Mouse (Mus musculus) embryonic facial prominence, embryonic 11.5 days (tissue): ENCODE data around the gene Tmc8. TPM values are rescaled to one million over a fixed set of nuclear protein-coding genes. Genes with fewer than 3 reads are reported as not detected.
A peak's percentile ranks its signal among the peaks of the same experiment; 100 is the strongest.

ENCODE experiments used
- ATAC-seq: fragments of 200-750 bp; cut with Nextera tagmentation; replicated peaks from 2 replicates; pipeline ENCODE4 v1.8.0; 2017; ENCODE audit warnings: low read depth; ENCODE audit not compliant: insufficient number of reproducible peaks, low FRiP score, low TSS enrichment
- DNase-seq: peaks from one replicate; pipeline ENCODE4 v3.0.0-alpha.2; 2015; ENCODE audit warnings: low spot score
- H3K27ac ChIP-seq: fragments of 300-500 bp; sonication (generic); replicated peaks from 2 replicates; pipeline ENCODE4 v1.5.1; 2014; ENCODE audit warnings: mild to moderate bottlenecking, low read depth, low read length, control low read depth
- H3K27me3 ChIP-seq: fragments of 300-500 bp; sonication (generic); 2 replicates; pipeline ENCODE4 v1.6.1; 2014; ENCODE audit warnings: mild to moderate bottlenecking, low read length, moderate library complexity, mixed read lengths; ENCODE audit not compliant: control insufficient read depth, insufficient read depth
- H3K36me3 ChIP-seq: fragments of 300-500 bp; sonication (generic); replicated peaks from 2 replicates; pipeline ENCODE4 v1.6.1; 2014; ENCODE audit warnings: low read depth, mild to moderate bottlenecking, low read length, moderate library complexity, mixed read lengths; ENCODE audit not compliant: control insufficient read depth, insufficient read depth
- H3K4me1 ChIP-seq: fragments of 300-500 bp; sonication (generic); 2 replicates; pipeline ENCODE4 v1.6.1; 2014; ENCODE audit warnings: low read length, mixed read lengths; ENCODE audit not compliant: control insufficient read depth, insufficient read depth
- H3K4me2 ChIP-seq: fragments of 300-500 bp; sonication (generic); 2 replicates; pipeline ENCODE4 v1.6.1; 2014; ENCODE audit warnings: low read depth, mild to moderate bottlenecking, control low read depth, low read length, moderate library complexity
- H3K4me3 ChIP-seq: fragments of 300-500 bp; sonication (generic); 2 replicates; pipeline ENCODE4 v1.5.1; 2014; ENCODE audit warnings: low read depth, low read length, control low read depth
- H3K9ac ChIP-seq: fragments of 300-500 bp; sonication (generic); replicated peaks from 2 replicates; pipeline ENCODE4 v1.6.1; 2014; ENCODE audit warnings: mild to moderate bottlenecking, control low read depth, low read length
- H3K9me3 ChIP-seq: fragments of 300-500 bp; sonication (generic); replicated peaks from 2 replicates; pipeline ENCODE4 v1.6.1; 2016; ENCODE audit warnings: mild to moderate bottlenecking, low read length, inconsistent platforms, mixed read lengths; ENCODE audit not compliant: control insufficient read depth
- WGBS: fragments of 180-500 bp; shearing (Covaris S2); extraction: QIAGEN DNeasy Blood & Tissue Kit; methylation state at CpG from one replicate; pipeline ENCODE4 v1.1.7; 2014; 5-methylcytosine and 5-hydroxymethylcytosine counted together
- polyA plus RNA-seq: library from polyadenylated mRNA; unstranded; fragments of >200 nt; fragmentation: Nextera tagmentation; extraction: Ambion mirVana; gene quantifications from 2 replicates; pipeline ENCODE4 v1.2.1, GENCODE M21; 2014

Gene Tmc8
- polyA plus RNA-seq, 1 experiment from 2014 or later, result 0.39 TPM

DNA sequence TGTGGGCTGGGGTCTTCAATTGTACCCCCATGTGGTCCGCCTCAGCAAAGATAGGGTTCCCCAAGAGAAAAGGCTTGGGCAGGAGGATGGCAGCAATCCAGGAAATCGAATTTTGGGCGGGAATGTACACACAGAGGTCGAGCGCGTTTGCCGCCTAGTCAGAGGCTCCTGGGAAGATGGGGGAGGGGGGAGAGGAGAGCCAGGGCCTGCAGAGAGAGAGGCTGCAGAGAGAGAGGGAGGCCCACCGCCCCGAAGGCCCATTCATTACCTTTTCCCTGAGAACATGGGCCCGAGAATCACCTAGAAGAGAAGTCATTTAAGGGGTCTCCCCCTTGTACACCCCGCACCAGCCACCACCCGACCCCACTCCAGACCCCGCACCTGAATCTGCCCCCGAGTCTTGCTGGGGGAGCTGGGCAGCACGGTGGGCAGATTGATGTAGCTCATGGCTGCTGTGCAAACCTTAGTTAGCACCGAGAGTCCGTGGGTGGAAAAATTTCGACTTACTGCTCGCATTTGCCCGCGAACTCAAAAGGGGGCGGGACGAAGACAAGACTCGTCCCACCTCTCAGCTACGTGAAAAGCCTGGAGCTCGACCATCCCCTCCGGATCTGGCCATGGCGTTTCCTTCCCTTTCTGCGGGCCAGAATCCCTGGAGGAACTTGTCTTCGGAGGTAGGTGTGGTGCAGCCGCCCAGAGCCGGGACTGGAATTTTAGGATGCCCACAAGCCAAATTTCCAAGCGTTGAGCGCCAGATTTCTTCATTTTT is 43.6 kb downstream of the Tmc8 start, which contains the start of the genes Afmid and Tk1:
TSS of gene Afmid (plus strand) at position 592 of the 769 bp plus-strand sequence.
TSS of gene Tk1 (minus strand) at position 760 of the 769 bp plus-strand sequence.
- Histone ChIP-seq H3K4me2 (peak within 1 kb of the TSS; percentile 62), H3K4me3 (peak within 1 kb of the TSS; percentile 67), H3K27me3 (no peaks in the 10 kb centered on the region), H3K9ac (peak within 1 kb of the TSS; percentile 81), H3K27ac (peak within 1 kb of the TSS; percentile 89), H3K9me3 (no peaks in the 10 kb centered on the region), H3K4me1 (peaks cover 3% of the 10 kb centered on the region), H3K36me3 (no peaks in the 10 kb centered on the region; the same call in 1 of the 2 replicates)
- DNase-seq (peak; percentile 94), ATAC-seq (peak; percentile 45)
- WGBS, result 0% methylated on average over 34 of the region's 34 CpGs

DNA sequence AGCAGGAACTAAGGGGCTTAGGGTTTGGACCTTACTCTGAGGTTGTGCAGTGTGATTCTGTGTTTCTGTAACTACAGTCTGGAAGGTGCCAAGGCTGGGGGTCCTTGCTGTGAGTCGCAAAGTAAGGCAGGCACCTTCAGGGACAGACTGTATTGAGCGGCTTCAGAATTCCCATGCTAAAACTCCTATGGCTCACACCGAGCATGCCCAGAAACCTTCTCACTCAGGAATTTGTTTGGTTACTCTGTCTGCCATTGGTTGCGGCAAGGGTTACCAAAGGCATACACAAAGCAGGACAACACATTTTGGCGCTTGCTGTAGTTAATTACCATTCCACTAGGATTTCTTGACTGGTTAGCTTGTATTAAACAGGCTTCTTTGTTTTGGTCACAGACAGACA is 44.3 kb downstream of the Tmc8 start:
- ATAC-seq, result no peak; the same call in 1 of the 2 replicates
- Histone ChIP-seq H3K9ac (peak overlapping the region; percentile 81), H3K36me3 (no peaks in the 10 kb centered on the region; the same call in 1 of the 2 replicates), H3K4me1 (peaks cover 3% of the 10 kb centered on the region), H3K4me2 (peak overlapping the region; percentile 62), H3K4me3 (peak overlapping the region; percentile 67), H3K9me3 (no peaks in the 10 kb centered on the region), H3K27me3 (no peaks in the 10 kb centered on the region), H3K27ac (peak overlapping the region; percentile 89)
- peak; percentile 63 for DNase-seq
- 4% methylated on average over 5 of the region's 5 CpGs for WGBS

DNA sequence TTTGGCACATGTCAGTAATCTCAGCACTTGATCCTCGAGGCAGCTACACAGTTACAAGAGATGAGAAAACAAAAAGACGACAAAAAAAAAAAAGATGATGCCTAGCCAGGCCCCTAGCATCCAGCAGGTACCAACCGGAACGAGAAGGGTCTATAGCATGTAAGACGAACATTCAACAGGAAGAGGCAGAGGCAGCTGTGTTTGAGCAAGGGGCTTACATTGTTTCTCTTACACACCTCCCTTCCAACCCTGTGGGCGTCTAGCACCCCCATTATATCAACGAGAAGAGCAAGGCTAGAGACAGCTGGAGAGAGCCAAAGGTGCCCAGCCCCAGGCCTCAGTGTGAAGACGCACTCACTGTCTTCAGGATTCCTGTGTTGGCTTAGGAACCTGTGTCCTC is 45.0 kb downstream of the Tmc8 start:
- peak overlapping the region; percentile 89 for H3K27ac ChIP-seq

DNA sequence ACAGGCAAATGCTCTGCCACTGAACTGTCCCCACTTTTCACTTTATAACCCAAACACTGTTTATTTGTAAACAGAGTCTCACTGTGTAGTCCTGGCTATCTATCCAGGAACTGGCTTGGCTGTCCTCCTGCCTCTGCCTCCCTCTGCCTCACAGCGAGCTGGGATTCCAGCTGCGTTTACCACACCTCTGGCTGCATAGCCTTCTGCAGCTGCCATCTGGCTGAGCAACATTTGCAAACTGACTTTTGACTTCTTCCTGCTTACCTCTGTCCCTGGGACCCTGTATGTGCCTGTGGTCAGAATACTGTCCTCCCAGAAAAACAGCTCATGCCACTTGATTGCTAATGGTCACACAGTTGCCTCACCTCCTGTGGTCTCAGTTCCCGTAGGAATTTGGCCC is 45.5 kb downstream of the Tmc8 start:
- DNase-seq, result no peak
- peaks cover 3% of the 10 kb centered on the region for H3K4me1 ChIP-seq
- H3K9ac ChIP-seq, result no peak overlapping the region
- 71% methylated on average over 3 of the region's 3 CpGs for WGBS
- no peak overlapping the region for H3K4me3 ChIP-seq
- no peaks in the 10 kb centered on the region for H3K9me3 ChIP-seq
- no peak for ATAC-seq
- peak overlapping the region; percentile 89; the same call in 1 of the 2 replicates for H3K27ac ChIP-seq
- H3K36me3 ChIP-seq, result no peaks in the 10 kb centered on the region; the same call in 1 of the 2 replicates
- no peaks in the 10 kb centered on the region for H3K27me3 ChIP-seq
- H3K4me2 ChIP-seq, result no peak overlapping the region

More for the DNA sequence above, 45.0 kb downstream of the Tmc8 start:
- DNase-seq (no peak), ATAC-seq (no peak)
- WGBS, result 64% methylated on average over 8 of the region's 8 CpGs
- no peak overlapping the region; the same call in 1 of the 2 replicates for H3K9ac ChIP-seq
- H3K9me3 ChIP-seq, result no peaks in the 10 kb centered on the region
- no peaks in the 10 kb centered on the region; the same call in 1 of the 2 replicates for H3K36me3 ChIP-seq
- no peaks in the 10 kb centered on the region for H3K27me3 ChIP-seq
- H3K4me1 ChIP-seq, result peaks cover 3% of the 10 kb centered on the region
- H3K4me3 ChIP-seq, result no peak overlapping the region
- H3K4me2 ChIP-seq, result peak overlapping the region; percentile 62

DNA sequence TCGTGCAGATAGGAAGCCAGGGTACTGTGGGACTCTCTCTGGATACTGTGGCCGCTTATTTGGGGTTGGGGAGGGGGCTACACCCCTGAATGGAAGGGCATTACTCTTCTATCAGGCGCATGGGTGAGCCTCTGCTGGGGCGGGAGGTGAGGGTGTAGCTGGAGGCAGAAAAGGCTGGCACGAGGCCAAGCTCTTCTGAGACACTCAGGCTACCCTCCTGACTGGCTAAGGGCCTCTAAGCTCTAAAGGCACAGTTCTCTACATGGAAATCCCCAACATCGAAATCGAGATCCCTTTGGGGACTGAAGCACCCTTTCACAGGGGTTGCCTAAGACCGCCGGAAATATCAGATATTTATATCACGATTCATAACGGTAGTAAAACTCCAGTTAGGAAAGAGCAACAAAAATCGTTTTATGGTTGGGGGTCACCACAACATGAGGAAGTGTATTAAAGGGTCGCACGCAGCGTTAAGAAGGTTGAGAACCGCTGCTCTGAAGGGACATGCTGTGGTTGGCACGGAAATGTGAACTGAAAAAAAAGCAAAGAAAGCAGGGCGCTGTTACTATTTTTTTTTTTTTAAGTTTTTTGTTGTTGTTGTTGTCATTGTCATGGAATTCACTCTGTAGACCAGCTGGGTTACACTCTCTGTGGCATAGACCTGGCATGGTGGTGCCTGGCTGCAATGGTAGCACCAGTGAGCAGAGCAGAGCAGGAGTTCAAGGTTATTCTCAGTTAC is 46.4 kb downstream of the Tmc8 start:
- ATAC-seq, result no peak
- WGBS, result 86% methylated on average over 18 of the region's 18 CpGs
- Histone ChIP-seq H3K27me3 (no peaks in the 10 kb centered on the region), H3K4me1 (peaks cover 3% of the 10 kb centered on the region), H3K4me2 (no peak overlapping the region), H3K36me3 (no peaks in the 10 kb centered on the region), H3K4me3 (no peak overlapping the region), H3K9me3 (no peaks in the 10 kb centered on the region), H3K27ac (no peak overlapping the region), H3K9ac (no peak overlapping the region)
- no peak for DNase-seq

DNA sequence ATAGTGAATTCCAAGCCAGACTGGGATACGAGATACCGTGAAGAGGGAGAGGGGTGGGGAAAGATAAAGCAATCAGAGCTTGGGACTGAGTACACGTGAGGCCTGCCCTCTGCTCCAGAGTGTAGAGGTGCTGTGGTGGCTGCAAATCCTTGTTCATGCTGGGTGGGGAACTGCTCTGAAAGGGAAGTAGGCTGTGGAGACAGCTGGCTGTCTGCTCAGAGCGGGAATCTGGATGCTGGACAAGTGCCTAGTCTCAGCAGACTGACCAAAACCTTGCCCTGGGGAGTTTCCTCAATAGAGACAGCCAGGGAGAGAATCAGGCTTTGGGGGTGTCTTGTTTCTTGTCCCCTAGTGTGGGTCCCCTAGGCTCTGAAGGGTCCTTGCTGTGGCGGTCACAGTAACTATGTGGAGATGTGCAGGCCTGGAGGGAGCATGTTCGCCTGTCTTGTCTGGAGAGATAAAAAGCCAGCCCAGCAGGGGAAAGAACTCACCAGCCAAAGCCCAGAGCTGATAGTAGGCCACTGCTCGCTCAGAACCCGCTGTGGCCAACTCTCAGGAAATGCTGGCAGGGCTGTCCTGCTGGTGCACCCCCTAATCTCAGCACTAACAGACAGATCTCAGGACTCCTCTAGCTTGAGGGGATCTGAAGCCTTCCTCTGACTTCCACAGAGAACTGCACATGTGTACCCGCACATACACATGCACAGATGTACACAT is 47.2 kb downstream of the Tmc8 start:
- peaks cover 3% of the 10 kb centered on the region for H3K4me1 ChIP-seq
- H3K27me3 ChIP-seq, result no peaks in the 10 kb centered on the region
- H3K4me3 ChIP-seq, result no peak overlapping the region
- no peak for ATAC-seq
- no peaks in the 10 kb centered on the region for H3K9me3 ChIP-seq
- 60% methylated on average over 9 of the region's 9 CpGs for WGBS
- no peaks in the 10 kb centered on the region for H3K36me3 ChIP-seq
- no peak overlapping the region for H3K4me2 ChIP-seq
- DNase-seq, result no peak
- H3K27ac ChIP-seq, result no peak overlapping the region
- H3K9ac ChIP-seq, result no peak overlapping the region

DNA sequence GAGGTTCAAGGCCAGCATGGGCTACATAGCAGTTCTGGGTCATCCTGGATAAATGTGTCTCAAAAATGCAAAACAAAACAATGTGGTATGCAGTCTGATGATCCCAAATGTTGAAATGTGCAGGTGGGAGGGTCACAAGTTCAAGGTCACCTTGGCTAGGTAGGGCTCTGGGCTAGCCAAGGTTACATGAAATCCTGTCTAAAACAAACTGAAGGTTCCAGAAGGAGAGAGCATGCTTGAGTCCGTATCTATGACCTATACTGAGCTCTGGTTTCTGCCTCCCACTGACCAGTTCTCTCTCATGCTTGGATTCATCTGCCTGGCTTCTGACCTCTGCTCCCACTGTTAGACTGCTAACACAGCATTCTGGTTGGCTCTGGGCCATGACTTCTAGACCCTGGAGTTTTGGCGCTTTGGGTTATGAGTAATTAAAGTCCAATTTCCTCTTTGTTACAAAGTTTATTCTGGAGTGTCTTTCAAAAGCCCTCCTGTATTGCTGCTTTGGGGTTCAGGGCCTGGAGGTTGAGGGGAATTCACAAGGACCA is 47.9 kb downstream of the Tmc8 start:
- no peak for ATAC-seq
- Histone ChIP-seq H3K4me2 (no peak overlapping the region), H3K4me3 (no peak overlapping the region), H3K27ac (no peak overlapping the region), H3K4me1 (peaks cover 3% of the 10 kb centered on the region), H3K27me3 (no peaks in the 10 kb centered on the region), H3K36me3 (no peaks in the 10 kb centered on the region), H3K9me3 (no peaks in the 10 kb centered on the region), H3K9ac (no peak overlapping the region)
- no peak for DNase-seq
- 83% methylated on average over 2 of the region's 2 CpGs for WGBS
